Comparison of ENCODE assay signal across 8 mouse cellular contexts in genomic region chr14:109840354-109841104, GRCm38 (mm10).
A peak's percentile ranks its signal among the peaks of the same experiment; 100 is the strongest.
DNase-seq lines count a peak whose midpoint lies in the region; TF ChIP-seq lines count a peak whose summit lies in the region.
"Had no signal": no experiment of that assay in that cellular context is flagged by ENCODE, and none has a peak within 500 bp of the region (broad histone marks: within the 10 kb centered on the region; RNA-seq: fewer than 3 reads in every experiment).

No protein-coding gene starts in this region.

- H3K36me3 ChIP-seq in E14TG2a.4 (ENCODE audit: insufficient read depth, low read length): no peaks in the 10 kb centered on the region
- H3K36me3 ChIP-seq: limb, embryonic 15.5 days had no signal

- H3K4me1 ChIP-seq in E14TG2a.4 (replicated peaks; ENCODE audit: low read depth, low read length): no peaks in the 10 kb centered on the region
- H3K4me1 ChIP-seq: limb, embryonic 15.5 days had no signal

- no peak overlapping the region for H3K4me3 ChIP-seq in E14TG2a.4 (replicated peaks; ENCODE audit: low read length)
- H3K4me3 ChIP-seq: limb, embryonic 15.5 days had no signal

- no peaks in the 10 kb centered on the region for H3K27me3 ChIP-seq in E14TG2a.4 (ENCODE audit: insufficient read depth, low read length)
- H3K27me3 ChIP-seq: limb, embryonic 15.5 days had no signal

- peak; percentile 26 for TF ChIP-seq CTCF in E14TG2a.4 (conservative IDR thresholded peaks at IDR 0.05; ENCODE audit: low read length)

- H3K9me3 ChIP-seq in E14TG2a.4 (ENCODE audit: low read length): 0 out of 2 replicates have a peak, but pooled peaks cover 1% of the 10 kb centered on the region
- H3K9me3 ChIP-seq: limb, embryonic 15.5 days had no signal

- DNase-seq in kidney, postnatal 4 days: peak; percentile 2 to 3
- no peak for DNase-seq in kidney, adult 8-10 months
- DNase-seq in ZHBTc4 (ENCODE audit: low read depth, low spot score): peak; percentile 19
- peak; percentile 22 for DNase-seq in mesoderm, embryonic 11.5 days (ENCODE audit: low read depth, low spot score)
- DNase-seq in spleen, postnatal 4 days (ENCODE audit: low spot score in 2 of 2): no peak
- no peak for DNase-seq in ovary, postnatal 10 days (ENCODE audit: low spot score)

Comparison
In these comparisons a context has a peak if more than half of its experiments do, and no peak if none do; other contexts are left out.
1. DNase-seq: peak in kidney, postnatal 4 days (2 of 2), ZHBTc4 (single experiment) and mesoderm, embryonic 11.5 days (single experiment); none in kidney, adult 8-10 months (0 of 2), spleen, postnatal 4 days (0 of 2) and ovary, postnatal 10 days (single experiment).